Mouse (Mus musculus) large intestine, adult 2 months (tissue): Measurements from ENCODE around the gene Bmpr1a. TPM values are rescaled to one million over a fixed set of nuclear protein-coding genes. Genes with fewer than 3 reads are reported as not detected.
"Not testable (repeated sequence)": the region's sequence is repeated elsewhere in the genome, so short reads cannot be mapped to it uniquely, and the experiment has no call there.

Source experiments
- DNase-seq: peaks from one replicate; pipeline ENCODE4 v3.0.0-alpha.2; 2012; ENCODE audit warnings: low read depth, low spot score
- WGBS: fragments of 180-500 bp; shearing (Covaris S2); methylation state at CpG from one replicate; pipeline ENCODE4 v1.1.7; 2018; 5-methylcytosine and 5-hydroxymethylcytosine counted together
- polyA plus RNA-seq: library from polyadenylated mRNA; depleted of rRNA; stranded (reverse); fragments of >200 nt; gene quantifications from 2 replicates; pipeline ENCODE4 v1.2.3, GENCODE M21; 2012

Gene Bmpr1a
- polyA plus RNA-seq, 1 experiment: 6.9 TPM

GRCm38 (mm10) chr14:34458880-34459279 lies 44.3 kb downstream of the Bmpr1a start:
- DNase-seq: peak; percentile 46
- 47% methylated on average over 1 of the region's 1 CpGs for WGBS

GRCm38 (mm10) chr14:34454282-34454681 lies 48.9 kb downstream of the Bmpr1a start:
- DNase-seq: no peak
- 75% methylated on average over 3 of the region's 3 CpGs for WGBS

GRCm38 (mm10) chr14:34453648-34454047 lies 49.5 kb downstream of the Bmpr1a start:
- no peak for DNase-seq
- WGBS: 57% methylated on average over 6 of the region's 6 CpGs

- no peak for DNase-seq
These were observed 51.3 kb downstream of the Bmpr1a start for GRCm38 (mm10) chr14:34451872-34452271.

- WGBS: 82% methylated on average over 5 of the region's 5 CpGs
- no peak for DNase-seq
These were observed 52.7 kb downstream of the Bmpr1a start for GRCm38 (mm10) chr14:34450451-34450850.

- 70% methylated on average over 9 of the region's 9 CpGs for WGBS
- no peak for DNase-seq
These were observed 53.3 kb downstream of the Bmpr1a start for GRCm38 (mm10) chr14:34449807-34450206.

- DNase-seq: no peak
These were observed 54.7 kb downstream of the Bmpr1a start for GRCm38 (mm10) chr14:34448398-34448797.

GRCm38 (mm10) chr14:34447659-34448058 lies 55.5 kb downstream of the Bmpr1a start:
- no peak for DNase-seq
- 88% methylated on average over 4 of the region's 4 CpGs for WGBS

GRCm38 (mm10) chr14:34446624-34447023 lies 56.5 kb downstream of the Bmpr1a start:
- 97% methylated on average over 6 of the region's 6 CpGs for WGBS
- DNase-seq: no peak

GRCm38 (mm10) chr14:34445348-34445747 lies 57.8 kb downstream of the Bmpr1a start:
- no peak for DNase-seq

GRCm38 (mm10) chr14:34444924-34445323 lies 58.2 kb downstream of the Bmpr1a start:
- DNase-seq: no peak

More at GRCm38 (mm10) chr14:34445348-34445747, 57.8 kb downstream of the Bmpr1a start:
- 67% methylated on average over 3 of the region's 3 CpGs for WGBS

GRCm38 (mm10) chr14:34444368-34444767 lies 58.8 kb downstream of the Bmpr1a start:
- DNase-seq: no peak
- 76% methylated on average over 5 of the region's 5 CpGs for WGBS

GRCm38 (mm10) chr14:34442531-34442930 lies 60.6 kb downstream of the Bmpr1a start:
- WGBS: 74% methylated on average over 4 of the region's 4 CpGs
- DNase-seq: no peak

- DNase-seq: no peak
- WGBS: 80% methylated on average over 3 of the region's 3 CpGs
These were observed 62.5 kb downstream of the Bmpr1a start for GRCm38 (mm10) chr14:34440526-34441066.

- DNase-seq: no peak
These were observed 74.1 kb downstream of the Bmpr1a start for GRCm38 (mm10) chr14:34429069-34429468.

GRCm38 (mm10) chr14:34428274-34428673 lies 74.9 kb downstream of the Bmpr1a start:
- 96% methylated on average over 3 of the region's 3 CpGs for WGBS
- no peak for DNase-seq

More at GRCm38 (mm10) chr14:34429069-34429468, 74.1 kb downstream of the Bmpr1a start:
- 46% methylated on average over 1 of the region's 1 CpGs for WGBS

- WGBS: 96% methylated on average over 1 of the region's 1 CpGs
- DNase-seq: no peak
These were observed 82.1 kb downstream of the Bmpr1a start for GRCm38 (mm10) chr14:34421078-34421477.

GRCm38 (mm10) chr14:34417501-34417900 lies 85.6 kb downstream of the Bmpr1a start:
- 77% methylated on average over 5 of the region's 5 CpGs for WGBS
- DNase-seq: no peak

GRCm38 (mm10) chr14:34416946-34417345 lies 86.2 kb downstream of the Bmpr1a start:
- DNase-seq: not testable (repeated sequence)
- 95% methylated on average over 4 of the region's 4 CpGs for WGBS

- 83% methylated on average over 7 of the region's 7 CpGs for WGBS
- no peak for DNase-seq
These were observed 90.8 kb downstream of the Bmpr1a start for GRCm38 (mm10) chr14:34412164-34412896.

- WGBS: 37% methylated on average over 6 of the region's 6 CpGs
- DNase-seq: peak; percentile 68
These were observed 92.4 kb downstream of the Bmpr1a start for GRCm38 (mm10) chr14:34410716-34411115.
